In genomic region chr17:29997726-29998125, GRCm38 (mm10) we compare ENCODE assay signal across 15 mouse cellular contexts.
"Had no signal": no experiment of that assay in that cellular context is flagged by ENCODE, and none has a peak within 500 bp of the region (broad histone marks: within the 10 kb centered on the region; RNA-seq: fewer than 3 reads in every experiment).

No protein-coding gene starts in this region.

- H3K36me3 ChIP-seq: limb, embryonic 15.5 days; liver, embryonic 12.5 days; midbrain, embryonic 10.5 days; neural tube, embryonic 15.5 days; stomach, embryonic 15.5 days had no signal

- H3K9ac ChIP-seq: limb, embryonic 15.5 days; liver, embryonic 12.5 days; lung, embryonic 14.5 days; neural tube, embryonic 15.5 days; stomach, embryonic 15.5 days had no signal

- H3K9me3 ChIP-seq: limb, embryonic 15.5 days; liver, embryonic 12.5 days; midbrain, embryonic 10.5 days; neural tube, embryonic 15.5 days; stomach, embryonic 15.5 days had no signal

- H3K27ac ChIP-seq: left cerebral cortex, adult 2 months; limb, embryonic 15.5 days; liver, embryonic 12.5 days; midbrain, embryonic 10.5 days; neural tube, embryonic 15.5 days; stomach, embryonic 15.5 days had no signal

- H3K4me2 ChIP-seq: limb, embryonic 15.5 days; liver, embryonic 12.5 days; lung, embryonic 14.5 days; neural tube, embryonic 15.5 days; stomach, embryonic 15.5 days had no signal

- DNase-seq: kidney, postnatal 25 days; lung, embryonic 14.5 days; lung, postnatal 10 days; lung, postnatal 4 days; midbrain, embryonic 14.5 days; right cerebral cortex, postnatal 4 days; thymus, adult 2 months; thymus, postnatal 25 days had no signal

- ATAC-seq: liver, embryonic 12.5 days had no signal

- H3K4me1 ChIP-seq: liver, embryonic 12.5 days; neural tube, embryonic 15.5 days; stomach, embryonic 15.5 days had no signal

- H3K27me3 ChIP-seq: limb, embryonic 15.5 days; neural tube, embryonic 15.5 days; stomach, embryonic 15.5 days had no signal

- H3K4me3 ChIP-seq: left cerebral cortex, adult 2 months; limb, embryonic 15.5 days; liver, embryonic 12.5 days; midbrain, embryonic 10.5 days; myocyte; neural tube, embryonic 15.5 days; stomach, embryonic 15.5 days had no signal
